Mouse (Mus musculus): ENCODE measurements around the gene B230217C12Rik. TPM values are rescaled to one million over a fixed set of nuclear protein-coding genes. Genes with fewer than 3 reads are reported as not detected.
A peak's percentile ranks its signal among the peaks of the same experiment; 100 is the strongest.
"Not testable (repeated sequence)": the region's sequence is repeated elsewhere in the genome, so short reads cannot be mapped to it uniquely, and the experiment has no call there.

The B230217C12Rik gene
- polyA plus RNA-seq, 1 experiment from 2014 or later = 12.3 TPM

DNA sequence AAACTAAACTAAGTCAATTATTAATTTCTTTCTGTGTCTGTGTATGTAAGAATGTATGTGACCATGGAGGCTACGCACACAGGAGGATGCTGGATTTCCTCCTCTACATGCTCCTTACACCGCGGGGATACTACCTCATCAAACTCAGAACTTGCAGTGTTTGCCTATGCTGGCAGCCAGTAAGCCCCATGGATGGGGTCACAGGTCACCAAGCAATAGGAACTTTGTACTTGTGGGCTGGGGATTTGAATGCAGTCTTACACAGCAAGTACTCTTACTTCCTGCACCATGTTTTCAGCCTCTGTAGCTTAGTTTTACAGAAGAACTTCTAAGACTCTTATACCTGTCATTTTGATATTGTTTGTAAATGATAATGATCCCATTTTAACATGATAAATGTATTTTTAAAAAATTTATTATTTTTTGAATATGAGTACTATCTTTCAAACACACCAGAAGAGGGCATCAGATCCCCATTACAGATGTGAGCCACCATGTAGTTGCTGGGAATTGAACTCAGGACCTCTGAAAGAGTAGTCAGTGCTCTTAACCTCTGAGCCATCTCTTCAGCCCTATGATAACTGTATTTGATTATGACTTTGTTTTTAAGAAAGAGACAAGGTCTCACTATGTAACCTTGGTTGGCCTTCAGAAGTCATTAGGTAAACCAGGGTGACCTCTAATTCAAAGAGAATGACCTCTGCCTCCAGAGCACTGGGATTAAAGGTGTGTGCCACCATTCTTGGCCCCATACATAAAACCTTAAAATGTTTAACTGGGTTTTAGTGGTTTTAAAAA lies 25.7 kb downstream of the B230217C12Rik start:
- whole genome bisulfite sequencing = 86% methylated on average over 3 of the region's 3 CpGs
- no peaks in the 10 kb centered on the region for H3K4me1 ChIP-seq (replicated peaks)

DNA sequence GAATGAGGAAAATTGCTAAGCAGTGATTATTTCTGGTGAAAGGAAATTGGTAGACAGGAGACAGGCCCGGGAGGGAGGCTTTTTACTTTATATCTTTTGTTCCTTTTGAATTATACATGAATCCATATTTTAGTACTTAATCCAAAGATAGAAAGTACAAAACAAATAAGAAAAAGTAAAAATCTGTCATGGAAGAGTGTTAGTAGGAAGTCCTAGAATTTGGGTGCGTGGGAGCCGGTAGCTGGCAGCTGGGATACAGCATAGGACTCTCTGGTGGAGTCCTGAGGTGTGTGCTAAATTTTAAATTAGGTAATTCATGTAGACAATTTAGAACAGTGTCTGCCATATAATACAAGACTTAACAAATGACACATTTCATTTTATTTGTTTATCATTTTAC lies 27.0 kb downstream of the B230217C12Rik start:
- no peak for DNase-seq (ENCODE audit: low spot score)
- H3K4me3 ChIP-seq = no peak overlapping the region
- WGBS = 94% methylated on average over 3 of the region's 3 CpGs
- H3K27me3 ChIP-seq (ENCODE audit: insufficient read depth, poor library complexity, severe bottlenecking) = no peaks in the 10 kb centered on the region
- H3K9me3 ChIP-seq = no peaks in the 10 kb centered on the region
- H3K4me1 ChIP-seq (replicated peaks) = no peaks in the 10 kb centered on the region
- no peak overlapping the region for H3K27ac ChIP-seq
- no peaks in the 10 kb centered on the region for H3K36me3 ChIP-seq

More for the DNA sequence above, 25.7 kb downstream of the B230217C12Rik start:
- Histone ChIP-seq H3K27me3 (ENCODE audit: insufficient read depth, poor library complexity, severe bottlenecking) (no peaks in the 10 kb centered on the region), H3K36me3 (no peaks in the 10 kb centered on the region), H3K9me3 (no peaks in the 10 kb centered on the region), H3K27ac (no peak overlapping the region), H3K4me3 (no peak overlapping the region)
- no peak for DNase-seq (ENCODE audit: low spot score)

DNA sequence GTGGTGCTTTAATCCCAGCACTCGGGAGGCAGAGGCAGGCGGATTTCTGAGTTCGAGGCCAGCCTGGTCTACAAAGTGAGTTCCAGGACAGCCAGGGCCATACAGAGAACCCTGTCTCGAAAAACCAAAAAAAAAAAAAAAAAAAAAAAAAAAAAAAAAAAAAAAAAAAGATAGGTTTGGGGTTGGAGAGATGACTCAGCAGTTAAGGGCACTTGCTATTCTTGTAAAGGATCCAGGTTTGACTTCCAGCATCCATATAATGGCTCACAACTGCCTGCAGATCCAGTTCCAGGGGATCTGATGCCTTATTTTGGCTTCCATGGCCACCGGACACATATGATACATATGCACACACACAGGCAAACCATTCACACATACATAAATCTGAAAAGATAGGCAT lies 31.8 kb downstream of the B230217C12Rik start:
- H3K27me3 ChIP-seq (ENCODE audit: insufficient read depth, poor library complexity, severe bottlenecking); H3K27ac ChIP-seq; H3K9me3 ChIP-seq; H3K4me1 ChIP-seq (replicated peaks); H3K4me3 ChIP-seq; DNase-seq (ENCODE audit: low spot score); H3K36me3 ChIP-seq: not testable (repeated sequence)
- WGBS = 80% methylated on average over 5 of the region's 5 CpGs

DNA sequence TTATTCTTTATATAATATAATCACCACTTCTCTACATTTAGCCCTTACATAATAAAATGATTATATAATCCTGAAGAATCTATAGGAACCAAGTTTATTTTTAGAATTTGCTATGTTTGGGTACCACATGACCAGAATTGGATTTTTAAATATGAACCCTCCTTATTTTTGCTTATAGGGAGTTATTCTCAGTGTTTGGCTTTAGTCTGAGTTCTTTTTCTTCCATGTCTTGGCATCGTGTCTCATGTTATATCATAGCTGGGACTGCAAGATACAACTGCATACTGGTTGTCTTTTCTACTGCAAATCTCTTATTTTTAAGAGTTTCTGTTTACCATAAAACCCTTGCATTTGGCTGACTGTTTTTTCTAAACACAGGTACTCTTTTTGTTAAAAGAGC lies 33.8 kb downstream of the B230217C12Rik start:
- H3K9me3 ChIP-seq = no peaks in the 10 kb centered on the region
- no peaks in the 10 kb centered on the region for H3K4me1 ChIP-seq (replicated peaks)
- no peak for DNase-seq (ENCODE audit: low spot score)
- 87% methylated on average over 1 of the region's 1 CpGs for WGBS
- H3K36me3 ChIP-seq = no peaks in the 10 kb centered on the region
- H3K27ac ChIP-seq = no peak overlapping the region
- no peak overlapping the region for H3K4me3 ChIP-seq
- no peaks in the 10 kb centered on the region for H3K27me3 ChIP-seq (ENCODE audit: insufficient read depth, poor library complexity, severe bottlenecking)

DNA sequence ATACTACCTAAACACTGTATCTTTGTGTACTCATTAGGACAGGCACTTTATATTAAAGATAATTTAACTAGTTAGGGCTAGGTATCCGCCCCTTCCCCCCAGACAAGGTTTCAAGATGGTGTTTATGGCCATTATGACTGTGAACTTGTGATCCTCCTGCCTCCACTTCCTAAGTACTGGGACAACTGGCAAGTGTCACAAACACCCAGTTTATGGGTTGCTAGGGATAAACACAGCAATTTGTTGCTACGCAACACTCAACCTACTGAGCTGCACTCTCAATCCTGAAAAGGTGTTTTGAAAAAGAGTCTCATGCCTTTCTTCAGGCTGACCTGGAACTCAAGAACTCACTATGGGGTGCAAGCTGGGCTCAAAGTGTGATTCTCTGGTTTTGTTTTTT lies 36.8 kb downstream of the B230217C12Rik start:
- Histone ChIP-seq H3K27me3 (ENCODE audit: insufficient read depth, poor library complexity, severe bottlenecking) (no peaks in the 10 kb centered on the region), H3K36me3 (no peaks in the 10 kb centered on the region), H3K4me3 (no peak overlapping the region), H3K9me3 (no peaks in the 10 kb centered on the region), H3K4me1 (replicated peaks) (no peaks in the 10 kb centered on the region), H3K27ac (no peak overlapping the region)
- DNase-seq (ENCODE audit: low spot score) = no peak
- WGBS = 88% methylated on average over 2 of the region's 2 CpGs

DNA sequence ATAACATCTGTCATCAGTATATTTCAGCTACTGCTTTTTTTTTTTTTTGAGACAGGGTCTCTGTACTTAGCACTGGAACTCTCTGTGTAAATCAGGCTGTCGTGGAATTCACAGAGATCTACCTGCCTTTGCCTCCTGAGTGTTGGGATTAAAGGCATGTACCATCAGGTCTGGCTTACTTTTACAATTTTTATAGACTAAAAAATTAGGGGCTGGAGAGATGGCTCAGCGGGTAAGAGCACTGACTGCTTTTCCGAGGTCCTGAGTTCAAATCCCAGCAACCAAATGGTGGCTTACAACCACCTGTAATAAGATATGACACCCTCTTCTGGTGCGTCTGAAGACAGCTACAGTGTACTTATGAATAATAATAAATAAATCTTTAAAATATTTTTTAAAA lies 39.8 kb downstream of the B230217C12Rik start:
- no peak for DNase-seq (ENCODE audit: low spot score)
- Histone ChIP-seq H3K4me3 (no peak overlapping the region), H3K36me3 (no peaks in the 10 kb centered on the region), H3K9me3 (no peaks in the 10 kb centered on the region), H3K27me3 (ENCODE audit: insufficient read depth, poor library complexity, severe bottlenecking) (no peaks in the 10 kb centered on the region), H3K27ac (no peak overlapping the region), H3K4me1 (replicated peaks) (0 out of 2 replicates have a peak, but pooled peaks cover 7% of the 10 kb centered on the region)
- WGBS = 95% methylated on average over 4 of the region's 4 CpGs

DNA sequence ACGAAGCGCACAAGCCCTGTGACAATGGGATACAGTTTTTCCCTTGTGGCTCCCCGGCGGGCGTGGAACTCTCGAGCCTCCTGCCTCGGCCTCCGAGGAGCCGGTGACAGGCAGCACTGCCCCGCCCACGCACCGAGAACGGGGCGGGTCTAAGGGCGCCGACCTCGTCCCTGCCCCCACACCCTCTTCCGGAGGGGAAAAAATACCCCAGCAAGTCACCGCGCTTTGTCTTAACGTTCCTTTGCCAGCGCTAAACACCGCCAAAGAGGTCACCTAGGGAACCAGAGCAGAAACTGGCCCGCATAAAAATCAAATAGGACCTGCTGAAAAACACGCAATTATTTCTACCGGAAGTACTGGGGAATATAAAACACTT lies 43.0 kb downstream of the B230217C12Rik start:
- 0 out of 2 replicates have a peak, but pooled peaks cover 7% of the 10 kb centered on the region for H3K4me1 ChIP-seq (replicated peaks)
- no peaks in the 10 kb centered on the region for H3K9me3 ChIP-seq
- peak; percentile 73 for DNase-seq (ENCODE audit: low spot score)
- 5% methylated on average over 26 of the region's 26 CpGs for WGBS
- peak overlapping the region; percentile 90 for H3K27ac ChIP-seq
- H3K36me3 ChIP-seq = no peaks in the 10 kb centered on the region
- no peaks in the 10 kb centered on the region for H3K27me3 ChIP-seq (ENCODE audit: insufficient read depth, poor library complexity, severe bottlenecking)
- H3K4me3 ChIP-seq = peak overlapping the region; percentile 64

DNA sequence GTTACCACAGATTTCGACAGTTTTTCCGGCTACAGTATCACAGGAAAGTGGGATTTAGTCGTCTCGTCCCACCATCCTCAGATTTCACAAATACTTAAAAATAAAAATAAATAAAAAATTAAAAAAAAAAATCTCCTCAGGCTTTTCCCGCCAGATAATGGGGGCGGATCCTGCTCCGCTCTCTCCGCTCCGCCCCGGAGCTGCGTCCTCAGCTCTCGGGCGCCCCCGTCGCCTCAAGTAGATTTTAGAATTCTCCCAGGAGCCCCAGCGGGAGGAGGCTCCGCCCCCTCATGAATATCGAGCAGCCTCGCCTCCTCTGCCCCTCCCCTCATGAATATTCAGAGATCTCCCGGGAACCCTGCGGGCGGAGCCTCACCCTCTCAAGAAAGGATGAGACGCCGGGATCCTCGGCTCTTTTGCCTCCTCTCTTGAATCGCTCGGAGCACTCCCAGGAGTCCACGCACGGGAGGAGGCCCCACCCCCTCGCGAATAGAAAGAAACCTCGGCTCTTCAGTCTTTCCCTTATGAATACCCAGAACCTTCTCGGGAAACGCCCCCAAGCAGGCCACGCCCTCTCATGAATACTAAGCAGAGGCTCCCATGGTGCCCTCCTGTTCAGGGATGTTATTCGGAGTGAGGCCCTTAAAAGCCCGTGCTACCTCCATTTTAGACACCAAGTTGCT lies 43.5 kb downstream of the B230217C12Rik start, which contains the start of gene Fbxo47:
Gene Fbxo47, minus strand, starts transcription at position 237 of the 683 bp plus-strand sequence.
- Histone ChIP-seq H3K4me1 (replicated peaks) (0 out of 2 replicates have a peak, but pooled peaks cover 7% of the 10 kb centered on the region), H3K9me3 (no peaks in the 10 kb centered on the region), H3K36me3 (no peaks in the 10 kb centered on the region), H3K27me3 (ENCODE audit: insufficient read depth, poor library complexity, severe bottlenecking) (no peaks in the 10 kb centered on the region), H3K27ac (peak within 1 kb of the TSS; percentile 90), H3K4me3 (peak within 1 kb of the TSS; percentile 64)
- under 1% methylated on average over 37 of the region's 37 CpGs for WGBS
- peak; percentile 98 for DNase-seq (ENCODE audit: low spot score)

DNA sequence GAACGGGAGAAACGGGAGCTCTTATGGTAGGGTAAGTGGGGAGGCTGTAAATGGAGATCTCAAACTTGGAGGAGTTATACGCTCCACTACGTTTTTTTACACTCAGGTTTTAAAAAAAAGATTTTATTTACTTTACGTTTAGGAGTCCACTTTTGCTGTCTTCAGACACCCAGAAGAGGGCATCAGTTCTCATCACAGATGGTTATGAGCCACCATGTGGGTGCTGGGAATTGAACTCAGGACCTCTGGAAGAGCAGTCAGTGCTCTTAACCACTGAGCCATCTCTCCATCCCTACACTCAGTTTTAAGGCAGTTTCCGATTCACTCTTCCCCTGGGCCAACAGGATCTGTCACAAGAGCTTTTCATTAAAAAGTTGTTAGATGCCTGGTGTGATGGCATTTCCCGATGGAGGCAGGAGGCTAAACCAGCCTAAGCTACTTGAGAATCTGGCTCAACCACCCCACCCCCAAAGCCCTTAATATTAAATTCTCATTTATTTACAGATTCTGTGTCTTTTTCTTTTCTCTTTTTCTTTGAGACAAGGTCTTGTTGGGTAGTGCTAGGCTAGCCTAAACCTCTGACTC lies 44.1 kb downstream of the B230217C12Rik start:
- Histone ChIP-seq H3K27me3 (ENCODE audit: insufficient read depth, poor library complexity, severe bottlenecking) (no peaks in the 10 kb centered on the region), H3K9me3 (no peaks in the 10 kb centered on the region), H3K36me3 (no peaks in the 10 kb centered on the region), H3K4me1 (replicated peaks) (0 out of 2 replicates have a peak, but pooled peaks cover 7% of the 10 kb centered on the region), H3K27ac (peak overlapping the region; percentile 90), H3K4me3 (peak overlapping the region; percentile 64)
- DNase-seq (ENCODE audit: low spot score) = no peak
- 30% methylated on average over 7 of the region's 7 CpGs for WGBS

DNA sequence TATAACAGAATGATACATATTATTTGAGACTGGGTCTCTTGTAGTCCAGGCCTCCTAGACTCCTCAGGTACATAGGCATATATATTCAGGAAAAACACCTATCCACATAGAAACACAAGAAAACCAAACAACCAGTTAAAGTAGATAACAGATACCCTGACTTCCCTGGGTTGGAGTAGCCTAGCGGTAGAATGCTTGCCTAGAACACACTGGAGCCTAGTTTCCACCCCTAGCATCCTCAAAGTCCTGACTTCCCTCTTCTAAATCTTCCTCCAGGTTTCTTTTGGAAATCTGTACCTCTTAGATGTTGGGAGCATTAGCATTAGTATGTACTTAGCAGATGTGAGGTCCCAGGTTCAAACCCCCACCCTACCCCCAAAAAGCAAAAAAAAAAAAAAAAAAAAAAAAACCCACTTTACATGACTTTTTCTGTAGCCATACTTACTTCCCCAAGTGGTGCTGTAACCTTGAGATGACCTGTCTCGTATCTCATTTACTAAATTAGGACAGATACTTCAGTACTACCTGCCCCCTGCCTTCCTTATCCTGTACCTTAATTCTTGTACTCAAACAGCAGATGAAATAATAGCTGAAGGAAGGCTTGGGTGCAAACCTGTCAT lies 44.8 kb downstream of the B230217C12Rik start:
- no peaks in the 10 kb centered on the region for H3K36me3 ChIP-seq
- H3K4me3 ChIP-seq = peak overlapping the region; percentile 64; the same call in 1 of the 2 replicates
- no peak overlapping the region for H3K27ac ChIP-seq
- H3K4me1 ChIP-seq (replicated peaks) = 0 out of 2 replicates have a peak, but pooled peaks cover 7% of the 10 kb centered on the region
- DNase-seq (ENCODE audit: low spot score) = no peak
- no peaks in the 10 kb centered on the region for H3K9me3 ChIP-seq
- 94% methylated on average over 2 of the region's 2 CpGs for WGBS
- no peaks in the 10 kb centered on the region for H3K27me3 ChIP-seq (ENCODE audit: insufficient read depth, poor library complexity, severe bottlenecking)

DNA sequence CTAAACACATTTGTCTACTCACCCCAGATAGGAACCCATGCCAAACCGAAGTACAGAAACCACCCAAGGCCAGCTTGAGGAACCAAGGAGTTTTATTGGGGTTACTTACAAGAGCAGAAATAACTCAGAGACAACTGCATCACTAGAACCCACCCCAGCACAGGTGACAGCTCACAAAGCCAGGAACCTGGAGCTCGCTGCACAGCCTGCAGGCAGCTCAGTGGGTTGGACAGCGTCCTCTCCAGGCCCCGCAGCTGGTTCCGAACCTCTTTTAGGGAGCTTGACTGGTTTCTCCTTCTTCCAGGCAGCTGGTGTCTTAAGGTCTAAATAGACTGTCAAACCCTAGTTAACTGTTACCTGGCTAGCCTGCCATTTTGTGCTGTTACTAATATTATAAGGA lies 51.2 kb downstream of the B230217C12Rik start:
- 78% methylated on average over 5 of the region's 5 CpGs for WGBS
- Histone ChIP-seq H3K27me3 (ENCODE audit: insufficient read depth, poor library complexity, severe bottlenecking) (no peaks in the 10 kb centered on the region), H3K36me3 (no peaks in the 10 kb centered on the region), H3K4me1 (replicated peaks) (no peaks in the 10 kb centered on the region), H3K27ac (no peak overlapping the region), H3K9me3 (no peaks in the 10 kb centered on the region), H3K4me3 (no peak overlapping the region)
- DNase-seq (ENCODE audit: low spot score) = no peak

All from hindbrain, embryonic 10.5 days (tissue).